Mouse (Mus musculus): ENCODE results near the gene Ganc.

GRCm38 (mm10) chr2:120386264-120386663 lies 17.4 kb upstream of the Ganc start:
- TF ChIP-seq EP300 (IDR thresholded peaks at IDR 0.05; ENCODE audit: insufficient read depth, low read depth, low read length) (no peak), POLR2A (IDR thresholded peaks at IDR 0.05; ENCODE audit: insufficient read depth, low read depth, low read length) (no peak)
